Mouse (Mus musculus) limb, embryonic 13.5 days (tissue): ENCODE measurements at regions not wholly inside any gene's neighbourhood (a gene's known extent, or its start where the extent isn't known, plus 50 kb on each side); places are given as distances from the start of the nearest gene placed in this dataset.

Experiments used
- ATAC-seq: fragments of 200-750 bp; cut with Nextera tagmentation; 2 replicates; pipeline ENCODE4 v1.8.0; 2017; ENCODE audit warnings: low read depth, moderate number of reproducible peaks, moderate TSS enrichment; ENCODE audit not compliant: low FRiP score
- H3K27ac ChIP-seq: fragments of 300-500 bp; sonication (generic); 2 replicates; pipeline ENCODE4 v1.5.1; 2015; ENCODE audit warnings: inconsistent platforms, mild to moderate bottlenecking, moderate library complexity
- H3K27me3 ChIP-seq: fragments of 300-500 bp; sonication (generic); 2 replicates; pipeline ENCODE4 v1.6.1; 2015; ENCODE audit warnings: mild to moderate bottlenecking, inconsistent platforms
- H3K36me3 ChIP-seq: fragments of 300-500 bp; sonication (generic); 2 replicates; pipeline ENCODE4 v1.6.1; 2015; ENCODE audit warnings: inconsistent platforms, mild to moderate bottlenecking, moderate library complexity
- H3K4me1 ChIP-seq: fragments of 300-500 bp; sonication (generic); 2 replicates; pipeline ENCODE4 v1.6.1; 2015; ENCODE audit warnings: inconsistent platforms
- H3K4me2 ChIP-seq: fragments of 300-500 bp; sonication (generic); replicated peaks from 2 replicates; pipeline ENCODE4 v1.6.1; 2015; ENCODE audit warnings: inconsistent platforms, mild to moderate bottlenecking, moderate library complexity
- H3K4me3 ChIP-seq: fragments of 300-500 bp; sonication (generic); 2 replicates; pipeline ENCODE4 v1.5.1; 2015; ENCODE audit warnings: moderate library complexity, mild to moderate bottlenecking, inconsistent platforms
- H3K9ac ChIP-seq: fragments of 300-500 bp; sonication (generic); 2 replicates; pipeline ENCODE4 v1.6.1; 2015; ENCODE audit warnings: mild to moderate bottlenecking, inconsistent platforms
- H3K9me3 ChIP-seq: fragments of 300-500 bp; sonication (generic); 2 replicates; pipeline ENCODE4 v1.6.1; 2016; ENCODE audit warnings: inconsistent platforms
- WGBS: fragments of 180-500 bp; shearing (Covaris S2); methylation state at CpG from one replicate; pipeline ENCODE4 v1.1.7; 2015; 5-methylcytosine and 5-hydroxymethylcytosine counted together

- H3K27ac ChIP-seq = no peak overlapping the region
- H3K4me3 ChIP-seq = no peak overlapping the region
- no peaks in the 10 kb centered on the region for H3K27me3 ChIP-seq
- 84% methylated on average over 3 of the region's 3 CpGs for WGBS
- H3K9ac ChIP-seq = no peak overlapping the region
- H3K4me2 ChIP-seq = no peak overlapping the region
- H3K9me3 ChIP-seq = no peaks in the 10 kb centered on the region
- H3K36me3 ChIP-seq = no peaks in the 10 kb centered on the region
- no peaks in the 10 kb centered on the region for H3K4me1 ChIP-seq
- no peak for ATAC-seq
Observed at GRCm38 (mm10) chr12:35602589-35602988, 67.8 kb upstream of the Ahr start.

- Histone ChIP-seq H3K4me2 (no peak overlapping the region), H3K9ac (no peak overlapping the region), H3K9me3 (no peaks in the 10 kb centered on the region), H3K27me3 (no peaks in the 10 kb centered on the region), H3K36me3 (no peaks in the 10 kb centered on the region), H3K4me1 (no peaks in the 10 kb centered on the region), H3K4me3 (no peak overlapping the region), H3K27ac (no peak overlapping the region)
- WGBS = 93% methylated on average over 9 of the region's 9 CpGs
- no peak for ATAC-seq
Observed at GRCm38 (mm10) chr12:35598298-35598697, 63.5 kb upstream of the Ahr start.

GRCm38 (mm10) chr12:35592866-35593265 is 58.0 kb upstream of the Ahr start:
- no peaks in the 10 kb centered on the region for H3K9me3 ChIP-seq
- WGBS = 91% methylated on average over 3 of the region's 3 CpGs
- no peaks in the 10 kb centered on the region for H3K27me3 ChIP-seq
- no peaks in the 10 kb centered on the region for H3K36me3 ChIP-seq
- no peak overlapping the region for H3K4me2 ChIP-seq
- no peak overlapping the region for H3K4me3 ChIP-seq
- ATAC-seq = no peak
- H3K9ac ChIP-seq = no peak overlapping the region
- H3K4me1 ChIP-seq = no peaks in the 10 kb centered on the region
- no peak overlapping the region for H3K27ac ChIP-seq
